Mouse (Mus musculus) right cerebral cortex, postnatal 10 days (tissue): ENCODE results near the gene Papolb.

Experiments used
- DNase-seq, 2 experiments: peaks; one replicate each; pipeline ENCODE4 v3.0.0; 2021; ENCODE audit warnings: low spot score in 2 of 2

Papolb gene

GRCm38 (mm10) chr5:142520360-142520759, 9.5 kb downstream of the Papolb start:
- DNase-seq = no peak

GRCm38 (mm10) chr5:142518973-142519372, 10.9 kb downstream of the Papolb start:
- DNase-seq = peak in 1 of 2 experiments; percentile 60

- DNase-seq = no peak
Observed at GRCm38 (mm10) chr5:142512112-142512511, 17.8 kb downstream of the Papolb start.

GRCm38 (mm10) chr5:142510061-142510414, 19.8 kb downstream of the Papolb start:
- DNase-seq = no peak

- DNase-seq = no peak
Observed at GRCm38 (mm10) chr5:142509141-142510060, 20.5 kb downstream of the Papolb start.

GRCm38 (mm10) chr5:142505695-142506423, 24.0 kb downstream of the Papolb start:
- no peak for DNase-seq

GRCm38 (mm10) chr5:142504175-142504574, 25.7 kb downstream of the Papolb start:
- no peak for DNase-seq

GRCm38 (mm10) chr5:142502414-142502813, 27.5 kb downstream of the Papolb start:
- DNase-seq = peak; percentile 89 to 91

GRCm38 (mm10) chr5:142500918-142501317, 29.0 kb downstream of the Papolb start:
- DNase-seq = no peak

GRCm38 (mm10) chr5:142498964-142499363, 30.9 kb downstream of the Papolb start:
- DNase-seq = peak in 1 of 2 experiments; percentile 62

GRCm38 (mm10) chr5:142495321-142496096, 34.4 kb downstream of the Papolb start:
- no peak for DNase-seq

GRCm38 (mm10) chr5:142493307-142493706, 36.6 kb downstream of the Papolb start:
- no peak for DNase-seq

- no peak for DNase-seq
Observed at GRCm38 (mm10) chr5:142489955-142490707, 39.7 kb downstream of the Papolb start.

- DNase-seq = no peak
Observed at GRCm38 (mm10) chr5:142486654-142487053, 43.2 kb downstream of the Papolb start.

- no peak for DNase-seq
Observed at GRCm38 (mm10) chr5:142483581-142483980, 46.3 kb downstream of the Papolb start.

GRCm38 (mm10) chr5:142482512-142482911, 47.4 kb downstream of the Papolb start:
- no peak for DNase-seq

GRCm38 (mm10) chr5:142478829-142479435, 50.9 kb downstream of the Papolb start:
- DNase-seq = peak; percentile 90 to 91

GRCm38 (mm10) chr5:142477866-142478615, 51.8 kb downstream of the Papolb start:
- DNase-seq = no peak

GRCm38 (mm10) chr5:142477346-142477745, 52.5 kb downstream of the Papolb start:
- DNase-seq = no peak
